Mouse (Mus musculus): ENCODE results near the gene Trmt44. TPM values are rescaled to one million over a fixed set of nuclear protein-coding genes. Genes with fewer than 3 reads are reported as not detected.

Trmt44 gene
- polyA plus RNA-seq, 1 experiment from 2014 or later: 9.3 TPM

DNA sequence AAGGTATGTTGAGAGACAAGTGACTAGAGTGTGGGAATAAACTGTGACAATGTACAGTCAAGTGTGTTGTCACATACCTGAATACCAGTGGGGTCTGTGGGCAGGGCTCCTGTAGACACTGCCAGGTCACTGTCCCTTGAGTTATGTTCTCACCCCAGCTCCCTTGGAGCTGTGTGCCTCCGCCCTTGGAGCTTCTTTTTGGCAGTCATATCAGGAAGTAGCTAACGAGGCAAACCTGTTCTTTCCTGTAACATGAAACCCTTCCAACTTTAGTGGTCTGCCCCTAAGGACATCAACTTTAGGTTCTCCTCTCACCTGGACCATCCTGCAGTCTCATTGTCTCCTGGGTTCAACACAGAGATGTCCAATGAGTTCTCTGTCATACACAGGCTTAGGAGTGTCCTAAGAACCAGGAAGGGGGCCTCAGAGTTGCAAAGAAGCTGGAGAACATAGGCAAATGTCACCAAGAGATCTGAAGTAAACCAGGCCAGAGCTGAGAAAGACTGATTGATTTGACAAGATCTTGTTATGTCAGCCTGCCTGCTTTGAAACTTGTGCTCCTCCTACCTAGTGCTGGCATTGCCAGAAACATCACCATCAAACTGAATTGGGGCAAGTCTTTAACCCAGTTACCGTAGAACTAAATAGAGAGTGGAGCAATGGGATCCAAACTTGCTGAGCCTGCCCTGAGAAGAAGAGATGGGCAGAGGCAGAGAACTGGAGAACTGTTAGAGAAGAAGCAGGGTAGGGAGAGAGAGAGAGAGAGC, 5.5 kb upstream of the Trmt44 start:
- Histone ChIP-seq H3K27me3 (replicated peaks; ENCODE audit: control insufficient read depth, insufficient read depth, low read length) (0 out of 2 replicates have a peak, but pooled peaks cover 3% of the 10 kb centered on the region), H3K4me1 (replicated peaks; ENCODE audit: control insufficient read depth, insufficient read depth, low read length) (peaks cover 18% of the 10 kb centered on the region), H3K9ac (replicated peaks; ENCODE audit: low read depth, low read length) (no peak overlapping the region), H3K4me2 (ENCODE audit: low read length) (no peak overlapping the region), H3K9me3 (ENCODE audit: control insufficient read depth, low read length) (no peaks in the 10 kb centered on the region), H3K27ac (ENCODE audit: low read length) (no peak overlapping the region), H3K36me3 (ENCODE audit: control insufficient read depth, insufficient read depth) (no peaks in the 10 kb centered on the region), H3K4me3 (replicated peaks; ENCODE audit: low read length) (no peak overlapping the region)
- no peak for ATAC-seq
- WGBS: 67% methylated on average over 3 of the region's 3 CpGs

DNA sequence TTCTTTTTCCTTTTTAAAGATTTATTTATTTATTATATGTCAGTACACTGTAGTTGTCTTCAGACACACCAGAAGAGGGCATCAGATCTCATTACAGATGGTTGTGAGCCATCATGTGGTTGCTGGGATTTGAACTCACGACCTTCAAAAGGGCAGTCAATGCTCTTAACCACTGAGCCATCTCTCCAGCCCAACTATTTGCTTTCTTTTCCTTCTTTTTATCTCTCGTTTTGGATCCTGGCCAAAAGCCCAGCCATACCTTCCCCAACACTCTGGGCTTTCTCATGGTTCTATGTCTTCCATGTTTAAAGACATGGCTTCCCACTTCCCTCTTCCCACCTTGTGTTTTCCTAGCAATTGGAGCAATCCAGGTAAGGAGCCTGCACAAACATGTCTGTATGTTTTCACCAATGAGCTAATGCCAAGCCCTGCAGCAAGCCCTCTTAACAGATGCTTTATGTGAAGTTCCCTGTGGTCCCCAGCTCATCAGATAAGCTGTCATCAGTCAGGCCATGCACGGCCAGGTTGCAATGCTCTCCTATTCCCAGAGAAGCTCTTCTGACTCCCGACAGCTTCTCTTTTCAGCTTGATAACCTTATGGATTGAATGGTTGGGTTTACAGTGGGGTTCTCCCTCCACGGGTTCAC, 4.5 kb upstream of the Trmt44 start:
- Histone ChIP-seq H3K9me3 (ENCODE audit: control insufficient read depth, low read length) (no peaks in the 10 kb centered on the region), H3K27ac (ENCODE audit: low read length) (no peak overlapping the region), H3K4me3 (replicated peaks; ENCODE audit: low read length) (no peak overlapping the region), H3K4me1 (replicated peaks; ENCODE audit: control insufficient read depth, insufficient read depth, low read length) (peaks cover 19% of the 10 kb centered on the region), H3K4me2 (ENCODE audit: low read length) (no peak overlapping the region), H3K36me3 (ENCODE audit: control insufficient read depth, insufficient read depth) (no peaks in the 10 kb centered on the region), H3K27me3 (replicated peaks; ENCODE audit: control insufficient read depth, insufficient read depth, low read length) (0 out of 2 replicates have a peak, but pooled peaks cover 3% of the 10 kb centered on the region), H3K9ac (replicated peaks; ENCODE audit: low read depth, low read length) (no peak overlapping the region)
- 62% methylated on average over 5 of the region's 5 CpGs for WGBS
- no peak for ATAC-seq

DNA sequence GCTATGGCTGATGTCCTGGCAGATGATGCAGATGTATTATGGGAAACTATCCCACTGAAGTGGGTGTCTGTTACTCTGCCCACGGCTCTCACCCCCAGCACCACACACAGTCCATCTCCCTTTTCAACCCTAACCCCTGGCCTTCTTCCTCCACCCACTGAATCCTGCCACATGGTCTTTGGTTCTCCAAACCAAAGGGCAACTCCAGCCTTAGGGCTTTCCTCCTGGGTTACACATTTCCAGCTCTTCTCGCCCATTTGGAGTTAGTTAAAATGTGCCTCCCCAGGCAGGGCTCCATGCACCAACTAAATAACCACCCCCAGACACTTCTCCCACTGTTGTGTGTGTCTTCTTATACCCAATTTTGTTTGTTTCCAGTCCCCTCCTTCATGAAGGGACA, 3.5 kb upstream of the Trmt44 start:
- 69% methylated on average over 2 of the region's 2 CpGs for WGBS
- no peak overlapping the region for H3K4me2 ChIP-seq (ENCODE audit: low read length)
- H3K36me3 ChIP-seq (ENCODE audit: control insufficient read depth, insufficient read depth): no peaks in the 10 kb centered on the region
- 0 out of 2 replicates have a peak, but pooled peaks cover 3% of the 10 kb centered on the region for H3K27me3 ChIP-seq (replicated peaks; ENCODE audit: control insufficient read depth, insufficient read depth, low read length)
- H3K4me3 ChIP-seq (replicated peaks; ENCODE audit: low read length): no peak overlapping the region
- H3K9ac ChIP-seq (replicated peaks; ENCODE audit: low read depth, low read length): no peak overlapping the region
- ATAC-seq: no peak
- H3K27ac ChIP-seq (ENCODE audit: low read length): no peak overlapping the region
- H3K4me1 ChIP-seq (replicated peaks; ENCODE audit: control insufficient read depth, insufficient read depth, low read length): peaks cover 21% of the 10 kb centered on the region
- H3K9me3 ChIP-seq (ENCODE audit: control insufficient read depth, low read length): no peaks in the 10 kb centered on the region

DNA sequence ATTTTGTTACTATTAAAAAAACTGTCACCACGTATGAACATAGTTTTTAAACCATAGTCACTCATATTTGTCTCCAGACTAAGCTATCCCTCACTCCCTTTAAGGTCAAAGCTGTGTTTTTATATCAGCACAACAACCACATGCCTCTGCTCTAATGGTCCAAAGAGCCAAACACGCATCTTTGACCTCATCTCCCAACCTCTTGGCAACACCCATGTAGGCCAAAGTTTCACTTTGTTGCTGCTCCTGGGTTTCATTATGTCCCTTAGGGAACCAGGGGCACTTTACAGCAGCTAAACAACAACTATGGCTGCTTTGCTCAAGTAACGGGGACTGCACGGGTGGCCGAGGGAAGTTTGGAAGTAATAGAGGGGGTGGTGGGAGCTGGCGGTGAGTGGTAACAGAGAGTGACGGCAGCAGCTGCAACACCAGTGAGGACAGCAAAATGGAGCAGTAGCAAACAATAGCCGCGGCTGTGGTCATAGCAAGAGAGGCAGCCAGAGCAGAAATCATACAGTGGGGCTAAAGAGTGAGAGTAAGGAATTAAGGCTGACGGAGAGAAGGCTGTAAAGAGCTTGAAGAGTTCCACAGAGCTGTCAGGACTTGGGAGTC, 1.6 kb upstream of the Trmt44 start:
- 89% methylated on average over 10 of the region's 10 CpGs for WGBS
- no peak for ATAC-seq

DNA sequence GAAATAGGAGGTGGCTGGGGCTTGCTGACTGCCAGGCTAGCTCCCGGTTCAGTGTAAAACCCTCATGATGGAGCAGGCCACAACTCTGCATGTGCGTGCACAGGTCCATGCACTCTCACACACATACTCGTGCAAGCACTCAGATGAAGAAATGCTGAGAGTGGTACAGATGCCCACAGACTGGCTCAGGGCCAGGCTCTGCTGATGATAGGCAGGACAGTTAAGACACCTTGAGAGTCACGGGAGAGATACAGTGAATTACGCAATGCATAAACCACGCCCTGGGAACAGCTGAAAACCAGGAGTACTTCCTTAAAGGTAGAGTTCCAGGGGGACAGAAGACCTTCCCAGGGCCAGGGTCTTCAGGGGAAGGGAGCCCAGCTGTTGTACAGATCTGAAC, 3.3 kb downstream of the Trmt44 start:
- no peak overlapping the region for H3K4me3 ChIP-seq (replicated peaks; ENCODE audit: low read length)
- no peak overlapping the region for H3K4me2 ChIP-seq (ENCODE audit: low read length)
- H3K4me1 ChIP-seq (replicated peaks; ENCODE audit: control insufficient read depth, insufficient read depth, low read length): peaks cover 13% of the 10 kb centered on the region
- no peaks in the 10 kb centered on the region for H3K9me3 ChIP-seq (ENCODE audit: control insufficient read depth, low read length)
- H3K27ac ChIP-seq (ENCODE audit: low read length): no peak overlapping the region
- no peaks in the 10 kb centered on the region for H3K27me3 ChIP-seq (replicated peaks; ENCODE audit: control insufficient read depth, insufficient read depth, low read length)
- no peak overlapping the region for H3K9ac ChIP-seq (replicated peaks; ENCODE audit: low read depth, low read length)
- no peak for ATAC-seq
- 93% methylated on average over 6 of the region's 6 CpGs for WGBS
- peaks cover 22% of the 10 kb centered on the region for H3K36me3 ChIP-seq (ENCODE audit: control insufficient read depth, insufficient read depth)

More for the DNA sequence above, 1.6 kb upstream of the Trmt44 start:
- H3K9me3 ChIP-seq (ENCODE audit: control insufficient read depth, low read length): no peaks in the 10 kb centered on the region
- H3K4me2 ChIP-seq (ENCODE audit: low read length): no peak overlapping the region
- no peak overlapping the region for H3K27ac ChIP-seq (ENCODE audit: low read length)
- peaks cover 13% of the 10 kb centered on the region for H3K4me1 ChIP-seq (replicated peaks; ENCODE audit: control insufficient read depth, insufficient read depth, low read length)
- peaks cover 3% of the 10 kb centered on the region; the same call in 1 of the 2 replicates for H3K36me3 ChIP-seq (ENCODE audit: control insufficient read depth, insufficient read depth)
- 0 out of 2 replicates have a peak, but pooled peaks cover 3% of the 10 kb centered on the region for H3K27me3 ChIP-seq (replicated peaks; ENCODE audit: control insufficient read depth, insufficient read depth, low read length)
- H3K9ac ChIP-seq (replicated peaks; ENCODE audit: low read depth, low read length): no peak overlapping the region
- no peak overlapping the region for H3K4me3 ChIP-seq (replicated peaks; ENCODE audit: low read length)

DNA sequence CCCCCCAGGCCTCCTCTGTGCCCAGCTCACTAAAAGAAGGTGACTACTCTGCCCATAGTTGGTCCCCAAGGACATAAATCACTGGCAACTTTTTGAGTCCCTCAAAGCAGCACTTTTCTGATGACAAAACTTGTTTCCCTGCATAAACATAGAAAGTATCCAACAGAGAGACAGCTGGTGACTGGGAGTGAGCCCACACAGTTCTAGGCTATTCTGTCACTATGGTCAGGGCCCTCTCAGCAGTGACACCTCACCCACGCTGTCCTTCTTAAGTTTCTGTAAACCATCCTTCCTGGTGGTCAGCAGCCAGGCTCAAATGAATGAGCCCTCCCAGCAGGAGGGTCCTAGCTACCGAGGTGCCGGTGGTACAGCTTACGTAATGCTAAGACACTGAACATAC, 8.2 kb downstream of the Trmt44 start:
- H3K4me1 ChIP-seq (replicated peaks; ENCODE audit: control insufficient read depth, insufficient read depth, low read length): no peaks in the 10 kb centered on the region
- ATAC-seq: no peak
- no peaks in the 10 kb centered on the region for H3K9me3 ChIP-seq (ENCODE audit: control insufficient read depth, low read length)
- no peak overlapping the region for H3K4me2 ChIP-seq (ENCODE audit: low read length)
- H3K9ac ChIP-seq (replicated peaks; ENCODE audit: low read depth, low read length): no peak overlapping the region
- H3K27me3 ChIP-seq (replicated peaks; ENCODE audit: control insufficient read depth, insufficient read depth, low read length): no peaks in the 10 kb centered on the region
- 88% methylated on average over 4 of the region's 4 CpGs for WGBS
- peaks cover 38% of the 10 kb centered on the region for H3K36me3 ChIP-seq (ENCODE audit: control insufficient read depth, insufficient read depth)
- no peak overlapping the region for H3K4me3 ChIP-seq (replicated peaks; ENCODE audit: low read length)
- H3K27ac ChIP-seq (ENCODE audit: low read length): no peak overlapping the region

DNA sequence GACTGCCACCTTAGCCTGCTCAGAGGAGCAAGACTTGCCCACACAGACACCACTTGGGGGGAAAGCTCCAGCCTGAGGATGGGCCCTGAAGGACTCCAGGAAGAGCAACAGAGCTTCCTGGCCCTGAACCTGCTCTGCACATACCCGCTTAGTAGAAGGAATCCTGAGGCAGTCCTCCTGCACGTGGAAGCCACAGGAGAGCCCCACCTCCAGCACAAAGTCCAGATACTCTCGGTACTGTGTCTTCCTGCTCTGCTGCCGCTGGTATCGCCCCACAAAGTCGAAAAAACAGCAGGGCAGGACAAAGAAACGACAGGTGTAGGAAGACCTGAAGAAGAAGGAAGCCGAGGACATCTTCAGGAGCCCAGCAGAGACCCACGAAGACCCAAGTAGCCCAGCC, 9.7 kb downstream of the Trmt44 start:
- H3K27ac ChIP-seq (ENCODE audit: low read length): no peak overlapping the region
- no peak for ATAC-seq
- peaks cover 39% of the 10 kb centered on the region for H3K36me3 ChIP-seq (ENCODE audit: control insufficient read depth, insufficient read depth)
- WGBS: 93% methylated on average over 9 of the region's 9 CpGs
- H3K4me2 ChIP-seq (ENCODE audit: low read length): no peak overlapping the region
- no peak overlapping the region for H3K9ac ChIP-seq (replicated peaks; ENCODE audit: low read depth, low read length)
- H3K9me3 ChIP-seq (ENCODE audit: control insufficient read depth, low read length): no peaks in the 10 kb centered on the region
- no peaks in the 10 kb centered on the region for H3K4me1 ChIP-seq (replicated peaks; ENCODE audit: control insufficient read depth, insufficient read depth, low read length)
- H3K27me3 ChIP-seq (replicated peaks; ENCODE audit: control insufficient read depth, insufficient read depth, low read length): no peaks in the 10 kb centered on the region
- H3K4me3 ChIP-seq (replicated peaks; ENCODE audit: low read length): no peak overlapping the region

DNA sequence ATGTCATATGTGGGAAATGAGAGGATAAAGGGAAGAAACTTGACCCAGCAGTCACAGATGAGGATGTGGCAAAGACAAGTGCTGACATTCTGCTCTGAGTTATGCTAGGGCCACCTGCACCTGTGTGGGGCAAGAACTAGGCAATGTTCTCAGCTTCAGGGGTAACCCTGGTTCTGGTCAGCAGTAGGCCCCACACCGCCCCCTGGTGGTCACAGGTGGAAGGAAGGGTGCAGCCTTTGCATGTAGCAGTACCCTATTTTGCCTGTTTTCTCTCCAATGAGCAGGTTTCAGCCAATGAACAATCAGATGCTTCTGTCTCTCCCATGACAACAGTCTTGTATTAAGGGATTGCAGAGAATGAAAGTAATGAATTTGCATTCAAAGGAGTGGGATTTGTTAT, 11.4 kb downstream of the Trmt44 start:
- ATAC-seq: no peak
- no peaks in the 10 kb centered on the region for H3K27me3 ChIP-seq (replicated peaks; ENCODE audit: control insufficient read depth, insufficient read depth, low read length)
- no peak overlapping the region for H3K4me2 ChIP-seq (ENCODE audit: low read length)
- no peak overlapping the region for H3K27ac ChIP-seq (ENCODE audit: low read length)
- H3K4me3 ChIP-seq (replicated peaks; ENCODE audit: low read length): no peak overlapping the region
- no peaks in the 10 kb centered on the region for H3K4me1 ChIP-seq (replicated peaks; ENCODE audit: control insufficient read depth, insufficient read depth, low read length)
- 0% methylated on average over 1 of the region's 1 CpGs for WGBS
- peaks cover 34% of the 10 kb centered on the region for H3K36me3 ChIP-seq (ENCODE audit: control insufficient read depth, insufficient read depth)
- no peaks in the 10 kb centered on the region for H3K9me3 ChIP-seq (ENCODE audit: control insufficient read depth, low read length)
- H3K9ac ChIP-seq (replicated peaks; ENCODE audit: low read depth, low read length): no peak overlapping the region

DNA sequence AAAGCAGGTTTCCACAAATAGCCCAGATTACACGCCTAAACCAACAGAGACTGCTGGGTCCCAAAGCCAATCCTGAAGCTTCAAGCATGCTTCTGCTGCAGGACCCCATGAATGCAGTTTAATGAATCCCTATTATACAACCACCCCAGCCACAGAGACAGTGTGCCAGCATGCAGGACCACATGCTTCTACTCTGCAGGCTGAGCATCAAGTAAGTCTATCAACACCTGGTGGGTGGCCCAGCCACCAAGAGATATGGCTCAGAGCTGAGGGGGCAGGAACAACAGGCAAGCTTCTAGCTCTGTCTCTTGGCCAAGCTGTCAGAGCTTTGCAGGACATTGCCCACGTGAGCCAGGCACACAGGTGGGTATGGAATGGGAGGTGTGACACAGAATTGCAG, 12.3 kb downstream of the Trmt44 start:
- no peak overlapping the region for H3K27ac ChIP-seq (ENCODE audit: low read length)
- no peaks in the 10 kb centered on the region for H3K27me3 ChIP-seq (replicated peaks; ENCODE audit: control insufficient read depth, insufficient read depth, low read length)
- H3K9me3 ChIP-seq (ENCODE audit: control insufficient read depth, low read length): no peaks in the 10 kb centered on the region
- no peaks in the 10 kb centered on the region for H3K4me1 ChIP-seq (replicated peaks; ENCODE audit: control insufficient read depth, insufficient read depth, low read length)
- H3K4me2 ChIP-seq (ENCODE audit: low read length): no peak overlapping the region
- H3K36me3 ChIP-seq (ENCODE audit: control insufficient read depth, insufficient read depth): peaks cover 29% of the 10 kb centered on the region
- no peak overlapping the region for H3K4me3 ChIP-seq (replicated peaks; ENCODE audit: low read length)
- H3K9ac ChIP-seq (replicated peaks; ENCODE audit: low read depth, low read length): no peak overlapping the region
- ATAC-seq: no peak
- 92% methylated on average over 2 of the region's 2 CpGs for WGBS
